Mouse (Mus musculus) heart, embryonic 13.5 days (tissue): ENCODE data around the gene Slc25a21. TPM values are rescaled to one million over a fixed set of nuclear protein-coding genes. Genes with fewer than 3 reads are reported as not detected.

Experiments used
- ATAC-seq: fragments of 200-750 bp; cut with Nextera tagmentation; 2 replicates; pipeline ENCODE4 v1.8.0; 2017; ENCODE audit warnings: moderate TSS enrichment; ENCODE audit not compliant: insufficient number of reproducible peaks, low FRiP score, low TSS enrichment; ENCODE audit errors: extremely low read depth
- H3K27ac ChIP-seq: fragments of 300-500 bp; sonication (generic); replicated peaks from 2 replicates; pipeline ENCODE4 v1.5.1; 2015; ENCODE audit warnings: moderate library complexity, mild to moderate bottlenecking, inconsistent platforms
- H3K27me3 ChIP-seq: fragments of 300-500 bp; sonication (generic); replicated peaks from 2 replicates; pipeline ENCODE4 v1.6.1; 2015; ENCODE audit warnings: mild to moderate bottlenecking, inconsistent platforms
- H3K36me3 ChIP-seq: fragments of 300-500 bp; sonication (generic); 2 replicates; pipeline ENCODE4 v1.6.1; 2015; ENCODE audit warnings: mild to moderate bottlenecking, inconsistent platforms
- H3K4me1 ChIP-seq: fragments of 300-500 bp; sonication (generic); 2 replicates; pipeline ENCODE4 v1.6.1; 2015; ENCODE audit warnings: inconsistent platforms
- H3K4me2 ChIP-seq: fragments of 300-500 bp; sonication (generic); 2 replicates; pipeline ENCODE4 v1.6.1; 2015; ENCODE audit warnings: inconsistent platforms, mild to moderate bottlenecking, moderate library complexity
- H3K4me3 ChIP-seq: fragments of 300-500 bp; sonication (generic); 2 replicates; pipeline ENCODE4 v1.5.1; 2015; ENCODE audit warnings: moderate library complexity, mild to moderate bottlenecking, inconsistent platforms
- H3K9ac ChIP-seq: fragments of 300-500 bp; sonication (generic); 2 replicates; pipeline ENCODE4 v1.6.1; 2015; ENCODE audit warnings: inconsistent platforms, mild to moderate bottlenecking, moderate library complexity
- H3K9me3 ChIP-seq: fragments of 300-500 bp; sonication (generic); 2 replicates; pipeline ENCODE4 v1.6.1; 2016; ENCODE audit warnings: inconsistent platforms
- WGBS: fragments of 180-500 bp; shearing (Covaris S2); methylation state at CpG from one replicate; pipeline ENCODE4 v1.1.7; 2015; ENCODE audit warnings: mixed read lengths; 5-methylcytosine and 5-hydroxymethylcytosine counted together
- polyA plus RNA-seq: library from polyadenylated mRNA; unstranded; fragments of >200 nt; fragmentation: Nextera tagmentation; extraction: Ambion mirVana; gene quantifications from 2 replicates; pipeline ENCODE4 v1.2.1, GENCODE M21; 2015

Slc25a21 gene
- polyA plus RNA-seq, 1 experiment from 2014 or later, result 0.68 TPM

- Histone ChIP-seq H3K27me3 (no peaks in the 10 kb centered on the region), H3K36me3 (no peaks in the 10 kb centered on the region), H3K27ac (no peak overlapping the region), H3K9ac (no peak overlapping the region), H3K4me2 (peak overlapping the region; percentile 30), H3K9me3 (no peaks in the 10 kb centered on the region), H3K4me3 (no peak overlapping the region), H3K4me1 (no peaks in the 10 kb centered on the region)
- no peak for ATAC-seq
- 53% methylated on average over 11 of the region's 11 CpGs for WGBS
Measured at GRCm38 (mm10) chr12:57009010-57009409, 188.3 kb downstream of the Slc25a21 start.

DNA sequence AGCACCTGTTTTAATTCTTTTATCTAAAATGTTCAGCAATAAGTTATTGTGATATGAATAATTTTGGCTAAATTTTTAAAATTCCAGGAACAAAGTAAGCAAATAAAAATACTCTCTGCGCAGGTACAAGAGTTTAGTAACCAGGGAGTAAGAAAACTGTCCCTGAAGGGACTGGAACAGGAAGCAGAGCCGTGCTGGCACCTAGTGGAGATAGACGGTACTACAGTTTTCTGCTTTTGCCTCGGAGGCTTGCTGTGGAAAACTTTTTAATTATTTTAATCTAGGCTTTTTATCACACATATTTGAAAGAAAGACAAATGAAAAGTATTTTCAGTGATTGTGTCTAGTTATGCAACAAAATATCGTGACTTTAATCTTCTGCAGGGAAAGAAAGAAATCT, 211.2 kb downstream of the Slc25a21 start:
- Histone ChIP-seq H3K4me1 (no peaks in the 10 kb centered on the region), H3K36me3 (no peaks in the 10 kb centered on the region), H3K9me3 (no peaks in the 10 kb centered on the region), H3K27me3 (peaks cover 6% of the 10 kb centered on the region; the same call in 1 of the 2 replicates), H3K4me2 (no peak overlapping the region), H3K27ac (no peak overlapping the region), H3K4me3 (no peak overlapping the region), H3K9ac (no peak overlapping the region)
- no peak for ATAC-seq
- WGBS, result 13% methylated on average over 5 of the region's 5 CpGs

- WGBS, result 79% methylated on average over 15 of the region's 18 CpGs
- no peak for ATAC-seq
- H3K4me3 ChIP-seq, result no peak overlapping the region
Measured at GRCm38 (mm10) chr12:56982066-56982626, 215.1 kb downstream of the Slc25a21 start.

DNA sequence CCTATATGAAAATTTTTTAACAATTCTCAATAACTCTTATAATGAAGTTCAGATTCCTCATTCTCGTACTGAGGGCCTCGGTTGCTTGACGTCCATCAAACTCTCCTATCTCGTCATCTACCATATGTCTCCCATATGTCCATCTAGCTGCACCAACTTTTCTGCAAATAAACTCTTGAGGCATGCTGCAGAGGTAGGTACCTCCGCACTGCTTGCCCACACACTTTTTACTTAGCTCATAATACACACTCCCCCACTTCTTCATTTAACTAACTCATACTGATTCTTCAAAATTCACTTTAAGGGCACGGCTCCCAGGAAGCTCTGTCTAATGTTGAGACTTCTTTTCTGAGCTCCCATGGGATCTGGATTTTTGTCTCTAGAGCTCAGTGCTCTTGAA, 222.0 kb downstream of the Slc25a21 start:
- H3K27me3 ChIP-seq, result no peaks in the 10 kb centered on the region
- 85% methylated on average over 6 of the region's 6 CpGs for WGBS
- no peak for ATAC-seq
- 0 out of 2 replicates have a peak, but pooled peaks cover under 1% of the 10 kb centered on the region for H3K4me1 ChIP-seq
- H3K36me3 ChIP-seq, result no peaks in the 10 kb centered on the region
- H3K4me3 ChIP-seq, result no peak overlapping the region
- H3K4me2 ChIP-seq, result no peak overlapping the region
- H3K9me3 ChIP-seq, result no peaks in the 10 kb centered on the region
- no peak overlapping the region for H3K27ac ChIP-seq
- no peak overlapping the region for H3K9ac ChIP-seq

More at GRCm38 (mm10) chr12:56982066-56982626, 215.1 kb downstream of the Slc25a21 start:
- no peaks in the 10 kb centered on the region for H3K9me3 ChIP-seq
- peaks cover 9% of the 10 kb centered on the region for H3K27me3 ChIP-seq
- H3K9ac ChIP-seq, result no peak overlapping the region
- H3K36me3 ChIP-seq, result no peaks in the 10 kb centered on the region
- no peak overlapping the region for H3K4me2 ChIP-seq
- H3K4me1 ChIP-seq, result 0 out of 2 replicates have a peak, but pooled peaks cover 3% of the 10 kb centered on the region
- H3K27ac ChIP-seq, result no peak overlapping the region

- no peaks in the 10 kb centered on the region for H3K27me3 ChIP-seq
- no peaks in the 10 kb centered on the region for H3K9me3 ChIP-seq
- ATAC-seq, result no peak
- no peak overlapping the region for H3K27ac ChIP-seq
- peaks cover 22% of the 10 kb centered on the region for H3K4me1 ChIP-seq
- no peak overlapping the region for H3K4me3 ChIP-seq
- H3K4me2 ChIP-seq, result no peak overlapping the region
- 54% methylated on average over 4 of the region's 4 CpGs for WGBS
- H3K9ac ChIP-seq, result no peak overlapping the region
- H3K36me3 ChIP-seq, result no peaks in the 10 kb centered on the region
Measured at GRCm38 (mm10) chr12:56963236-56963635, 234.0 kb downstream of the Slc25a21 start.

DNA sequence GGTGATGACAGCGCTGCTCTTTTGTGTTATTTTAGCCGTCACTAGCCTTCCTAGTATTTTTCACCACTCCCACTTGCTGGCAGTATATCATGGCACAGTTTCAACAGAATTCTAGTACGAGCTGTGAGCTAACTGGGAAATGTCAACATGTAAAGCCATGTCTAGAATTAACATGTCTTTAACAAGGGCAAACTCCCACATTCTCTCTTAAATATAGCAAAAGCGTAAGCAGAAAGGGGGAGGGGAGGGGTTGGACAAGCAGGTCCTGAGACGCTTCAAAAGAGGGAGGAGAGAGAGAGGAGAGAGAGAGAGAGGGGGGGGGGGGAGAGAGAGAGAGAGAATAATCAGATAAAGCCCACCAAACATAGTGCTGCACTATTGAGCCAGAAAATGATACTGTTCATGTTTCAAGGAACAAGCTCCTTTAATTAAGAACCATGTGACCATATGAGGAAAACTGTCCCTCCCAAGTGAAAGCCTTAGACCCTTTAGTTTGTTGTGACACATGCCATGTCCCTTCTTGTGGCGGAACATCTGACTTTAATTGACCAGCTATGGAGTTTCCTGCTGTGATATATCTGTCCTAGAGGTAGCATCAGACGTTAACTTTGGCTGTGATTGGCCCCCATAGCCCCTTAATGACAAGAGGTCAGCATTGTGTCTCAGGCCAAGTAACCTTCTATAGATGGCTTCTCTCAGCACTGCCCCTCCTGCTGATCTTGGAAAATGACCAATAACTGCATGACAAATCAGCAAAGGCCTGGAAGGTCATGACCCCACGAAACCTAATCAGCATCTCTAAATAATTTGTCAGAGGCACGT, 237.8 kb downstream of the Slc25a21 start:
- no peak overlapping the region for H3K9ac ChIP-seq
- H3K9me3 ChIP-seq, result no peaks in the 10 kb centered on the region
- H3K4me3 ChIP-seq, result peak overlapping the region; percentile 28
- ATAC-seq, result no peak
- peaks cover 24% of the 10 kb centered on the region for H3K4me1 ChIP-seq
- peak overlapping the region; percentile 56 for H3K4me2 ChIP-seq
- H3K36me3 ChIP-seq, result no peaks in the 10 kb centered on the region
- WGBS, result 19% methylated on average over 9 of the region's 9 CpGs
- H3K27ac ChIP-seq, result no peak overlapping the region
- H3K27me3 ChIP-seq, result peaks cover 19% of the 10 kb centered on the region

DNA sequence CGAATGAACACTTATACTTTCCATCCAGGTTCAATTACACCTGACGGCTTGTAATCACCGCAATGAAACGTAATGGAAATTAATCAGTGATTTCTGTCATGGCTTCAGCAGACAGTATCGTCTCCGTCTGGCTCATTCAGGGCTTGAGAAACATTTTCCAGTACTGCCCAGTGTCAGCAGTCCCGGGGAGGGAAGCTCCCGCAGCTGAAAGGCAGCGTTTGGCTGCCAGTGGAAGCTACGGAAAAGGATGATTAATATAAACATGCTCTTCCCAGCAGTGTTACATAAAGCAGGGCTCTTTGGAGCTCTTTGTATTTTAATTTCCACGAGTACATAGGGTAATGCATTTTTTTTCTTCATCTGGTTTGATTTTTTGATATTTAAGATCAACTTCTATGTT, 239.0 kb downstream of the Slc25a21 start:
- Histone ChIP-seq H3K9me3 (no peaks in the 10 kb centered on the region), H3K4me3 (no peak overlapping the region), H3K9ac (no peak overlapping the region), H3K27me3 (peaks cover 19% of the 10 kb centered on the region), H3K27ac (no peak overlapping the region), H3K36me3 (no peaks in the 10 kb centered on the region), H3K4me1 (peaks cover 24% of the 10 kb centered on the region), H3K4me2 (peak overlapping the region; percentile 56)
- 31% methylated on average over 11 of the region's 11 CpGs for WGBS
- no peak for ATAC-seq

DNA sequence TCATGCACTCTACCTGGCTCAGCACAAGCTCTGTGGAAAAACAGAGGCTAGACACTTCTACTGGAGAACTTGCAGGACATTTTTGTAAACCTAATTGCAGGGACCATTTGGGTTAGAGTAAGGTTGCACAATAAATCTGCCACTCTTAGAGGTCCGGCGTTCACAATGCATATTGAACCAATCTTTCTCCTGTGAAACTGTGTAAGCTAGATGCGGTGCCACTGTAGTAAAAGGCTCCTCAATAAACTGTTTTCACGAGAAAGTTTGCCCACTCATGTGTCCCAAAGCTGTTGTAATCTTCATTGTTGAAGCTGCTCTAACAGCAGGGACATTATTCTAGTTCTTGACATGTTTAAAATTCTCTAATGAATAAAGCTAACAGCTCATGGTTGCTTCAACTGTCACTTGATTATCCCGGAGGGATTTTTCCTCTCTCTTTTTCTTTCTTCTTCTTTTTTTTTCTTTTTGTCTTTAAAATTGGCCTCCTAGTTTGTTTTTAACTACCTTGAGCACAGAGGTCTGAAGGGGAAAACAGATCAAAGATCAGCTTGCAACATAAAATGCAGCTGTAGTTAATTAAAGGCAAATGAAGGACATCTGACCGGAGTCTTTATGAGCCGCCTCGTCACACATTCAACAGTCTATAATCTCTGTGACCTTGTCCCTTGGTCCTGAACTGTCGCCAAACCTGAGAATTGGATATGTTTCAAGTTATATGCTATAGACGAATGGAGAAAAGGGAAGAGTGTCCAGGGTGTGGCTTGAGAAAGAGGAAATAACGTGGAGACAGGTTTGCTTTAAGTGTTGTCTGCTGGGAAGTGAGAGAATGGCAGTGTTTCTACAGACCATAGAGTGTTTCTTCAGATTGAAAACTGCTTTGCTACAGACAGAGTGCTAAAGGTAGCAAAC, 245.3 kb downstream of the Slc25a21 start:
- Histone ChIP-seq H3K9me3 (no peaks in the 10 kb centered on the region), H3K4me3 (no peak overlapping the region), H3K27me3 (peaks cover 17% of the 10 kb centered on the region), H3K36me3 (no peaks in the 10 kb centered on the region), H3K27ac (no peak overlapping the region), H3K4me2 (no peak overlapping the region), H3K9ac (no peak overlapping the region), H3K4me1 (0 out of 2 replicates have a peak, but pooled peaks cover 3% of the 10 kb centered on the region)
- ATAC-seq, result no peak
- 66% methylated on average over 11 of the region's 11 CpGs for WGBS

DNA sequence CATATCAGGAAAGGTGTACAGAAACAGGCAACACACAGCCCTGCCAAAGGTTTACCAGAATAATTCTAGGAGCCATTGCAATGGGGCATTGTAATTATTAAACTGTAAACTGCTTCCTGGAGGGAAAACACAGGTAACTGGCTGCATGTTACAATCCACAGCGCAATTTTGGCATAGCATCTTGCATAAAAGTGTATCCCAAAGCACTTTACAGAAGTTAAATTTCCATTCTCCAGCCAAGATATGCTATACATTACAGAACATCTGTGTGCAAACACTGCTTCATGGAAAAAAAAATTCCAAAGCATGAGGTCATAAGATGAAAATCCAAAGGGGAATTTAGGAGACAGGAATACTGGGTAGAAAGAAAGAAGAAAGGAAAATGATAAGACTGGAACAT, 253.0 kb downstream of the Slc25a21 start:
- no peak overlapping the region for H3K9ac ChIP-seq
- ATAC-seq, result no peak
- 75% methylated on average over 1 of the region's 1 CpGs for WGBS
- no peaks in the 10 kb centered on the region for H3K27me3 ChIP-seq
- no peaks in the 10 kb centered on the region for H3K36me3 ChIP-seq
- no peaks in the 10 kb centered on the region for H3K9me3 ChIP-seq
- no peak overlapping the region for H3K27ac ChIP-seq
- no peak overlapping the region for H3K4me2 ChIP-seq
- H3K4me1 ChIP-seq, result no peaks in the 10 kb centered on the region
- no peak overlapping the region for H3K4me3 ChIP-seq

- Histone ChIP-seq H3K27ac (no peak overlapping the region), H3K4me2 (no peak overlapping the region), H3K27me3 (no peaks in the 10 kb centered on the region), H3K4me1 (no peaks in the 10 kb centered on the region), H3K36me3 (no peaks in the 10 kb centered on the region), H3K9ac (no peak overlapping the region), H3K4me3 (no peak overlapping the region), H3K9me3 (no peaks in the 10 kb centered on the region)
- no peak for ATAC-seq
- WGBS, result 54% methylated on average over 3 of the region's 3 CpGs
Measured at GRCm38 (mm10) chr12:56940861-56941260, 256.4 kb downstream of the Slc25a21 start.

DNA sequence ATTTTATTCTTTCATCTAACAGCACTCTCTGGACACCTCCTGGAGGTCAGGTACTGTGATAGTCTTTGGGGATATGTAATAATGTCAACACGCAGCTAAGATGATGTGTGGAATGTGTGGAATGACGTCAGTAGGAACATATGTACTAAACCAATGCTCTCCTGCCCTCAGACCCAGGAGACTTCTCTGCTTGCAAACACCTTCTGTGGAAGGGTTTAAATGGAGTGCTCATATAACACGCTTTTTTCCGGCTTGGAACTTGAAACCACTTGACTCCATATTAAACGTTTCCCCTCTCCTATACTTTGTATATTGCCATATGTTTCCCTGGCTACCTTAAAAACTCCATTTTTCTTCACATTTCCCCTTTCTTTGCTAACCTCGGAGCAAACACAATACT, 279.1 kb downstream of the Slc25a21 start:
- no peak overlapping the region for H3K27ac ChIP-seq
- H3K9ac ChIP-seq, result no peak overlapping the region
- ATAC-seq, result no peak
- no peaks in the 10 kb centered on the region for H3K9me3 ChIP-seq
- 73% methylated on average over 6 of the region's 6 CpGs for WGBS
- no peak overlapping the region for H3K4me3 ChIP-seq
- H3K4me1 ChIP-seq, result no peaks in the 10 kb centered on the region
- no peaks in the 10 kb centered on the region for H3K27me3 ChIP-seq
- H3K4me2 ChIP-seq, result no peak overlapping the region
- no peaks in the 10 kb centered on the region for H3K36me3 ChIP-seq
